Mouse (Mus musculus): ENCODE data around the gene Tango6.
A peak's percentile ranks its signal among the peaks of the same experiment; 100 is the strongest.
"Not testable (repeated sequence)": the region's sequence is repeated elsewhere in the genome, so short reads cannot be mapped to it uniquely, and the experiment has no call there.

The Tango6 gene

GRCm38 (mm10) chr8:106871931-106872371, 189.1 kb downstream of the Tango6 start:
- no peak for DNase-seq (ENCODE audit: low read depth, low spot score)

DNA sequence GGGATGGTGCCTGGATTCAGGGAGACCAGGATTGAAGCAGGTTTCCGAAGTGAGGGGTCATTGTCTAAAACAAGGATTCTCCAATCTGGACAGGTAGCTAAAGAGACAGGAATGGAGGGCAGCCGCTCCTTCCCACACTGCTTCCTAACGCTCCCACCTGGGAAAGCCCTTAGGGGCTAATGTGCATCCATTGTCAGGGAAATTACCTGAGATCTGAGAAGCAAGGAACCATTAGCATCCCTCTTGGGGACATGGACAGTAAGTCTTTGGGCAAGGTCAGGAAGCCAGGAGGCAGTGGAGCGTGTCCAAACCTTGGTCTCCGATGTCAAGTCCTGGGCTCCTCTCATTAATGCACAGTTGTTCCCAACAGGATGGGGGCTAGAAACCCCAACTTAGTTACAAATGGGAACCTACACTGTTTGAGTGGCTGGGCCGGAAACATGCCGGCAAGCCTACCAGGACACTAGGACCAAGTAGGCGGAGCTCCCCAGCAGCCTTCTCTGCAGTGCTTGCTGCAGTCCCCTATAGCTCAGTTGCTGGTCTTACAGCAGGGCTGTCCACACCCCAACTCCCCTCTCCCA, 189.7 kb downstream of the Tango6 start:
- DNase-seq (ENCODE audit: low read depth, low spot score) = no peak

DNA sequence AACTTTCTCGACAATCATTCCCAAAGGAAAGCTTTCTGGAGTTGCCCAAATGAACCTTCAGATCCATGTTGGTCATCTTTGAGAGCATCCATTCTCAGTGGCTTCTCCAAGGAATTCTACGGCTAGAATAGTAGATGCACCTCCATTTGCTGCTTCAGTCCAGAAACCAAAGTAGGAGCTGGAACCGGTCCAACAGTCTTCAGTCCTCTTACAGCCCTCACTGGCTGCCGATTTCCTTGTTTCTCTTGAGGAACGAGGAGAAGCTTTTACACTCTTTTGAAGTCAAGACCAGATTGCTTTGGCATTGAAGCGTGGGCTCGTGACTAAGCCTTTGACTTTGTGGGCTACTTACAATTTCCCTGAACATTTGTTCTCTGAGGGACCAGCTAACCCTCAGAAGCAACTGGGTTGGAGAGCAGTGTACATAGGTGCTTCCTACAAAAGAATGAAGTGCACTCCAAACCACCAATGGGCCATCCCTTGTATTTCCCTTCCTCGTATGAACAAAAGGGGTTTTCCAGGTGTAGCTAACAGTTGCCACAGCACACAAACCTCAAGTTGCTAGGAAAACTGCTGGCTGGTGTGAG, 197.3 kb downstream of the Tango6 start:
- no peak for DNase-seq (ENCODE audit: low read depth, low spot score)

DNA sequence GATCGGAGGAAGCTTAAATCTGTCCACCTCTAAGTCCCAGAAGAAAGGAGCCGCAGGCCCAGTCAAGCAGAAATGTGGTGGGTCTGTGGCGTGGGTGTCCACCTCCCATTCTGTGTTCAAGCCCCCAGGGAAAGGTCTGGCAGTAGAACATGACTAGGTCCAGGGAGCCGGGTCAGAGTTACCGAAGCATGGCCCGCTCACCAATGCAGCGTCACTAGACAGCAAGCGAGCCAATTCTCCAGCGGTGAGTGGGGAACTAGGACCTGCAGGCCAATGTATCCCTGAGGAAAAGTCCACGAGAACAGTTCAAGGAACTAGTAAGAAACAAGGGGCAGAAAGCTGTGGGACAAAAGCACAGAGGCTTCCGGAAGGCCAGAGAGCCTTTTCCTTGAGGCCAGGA, 201.2 kb downstream of the Tango6 start:
- not testable (repeated sequence) for DNase-seq (ENCODE audit: low read depth, low spot score)

DNA sequence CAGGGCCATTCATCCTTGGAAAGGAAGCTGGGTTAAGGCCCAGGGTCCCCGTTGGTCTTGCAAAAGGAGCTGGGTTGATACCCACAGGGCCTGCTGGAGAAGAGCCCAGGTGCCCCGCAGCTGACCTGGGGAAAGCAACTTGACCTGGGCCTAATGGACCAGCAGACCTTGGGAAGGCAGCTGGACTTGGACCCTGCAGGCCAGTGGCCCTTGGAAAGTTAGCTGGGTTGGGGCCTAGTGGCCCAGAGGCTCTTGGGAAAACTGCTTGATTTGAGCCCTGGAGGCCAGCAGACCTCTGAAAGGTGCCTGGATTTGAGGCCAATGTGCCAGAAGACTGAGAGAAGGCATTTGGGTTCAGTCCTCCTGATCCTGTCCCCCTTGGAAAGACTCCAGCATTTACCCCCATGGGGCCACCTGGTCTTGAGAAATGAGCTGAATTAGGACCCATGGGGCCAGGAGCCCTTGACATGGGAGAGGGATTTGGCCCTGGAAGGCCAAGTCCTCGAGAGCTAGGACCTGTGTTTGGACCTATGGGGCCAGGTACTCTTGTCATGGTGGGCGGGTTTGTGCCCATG, 202.0 kb downstream of the Tango6 start:
- DNase-seq (ENCODE audit: low read depth, low spot score) = not testable (repeated sequence)

DNA sequence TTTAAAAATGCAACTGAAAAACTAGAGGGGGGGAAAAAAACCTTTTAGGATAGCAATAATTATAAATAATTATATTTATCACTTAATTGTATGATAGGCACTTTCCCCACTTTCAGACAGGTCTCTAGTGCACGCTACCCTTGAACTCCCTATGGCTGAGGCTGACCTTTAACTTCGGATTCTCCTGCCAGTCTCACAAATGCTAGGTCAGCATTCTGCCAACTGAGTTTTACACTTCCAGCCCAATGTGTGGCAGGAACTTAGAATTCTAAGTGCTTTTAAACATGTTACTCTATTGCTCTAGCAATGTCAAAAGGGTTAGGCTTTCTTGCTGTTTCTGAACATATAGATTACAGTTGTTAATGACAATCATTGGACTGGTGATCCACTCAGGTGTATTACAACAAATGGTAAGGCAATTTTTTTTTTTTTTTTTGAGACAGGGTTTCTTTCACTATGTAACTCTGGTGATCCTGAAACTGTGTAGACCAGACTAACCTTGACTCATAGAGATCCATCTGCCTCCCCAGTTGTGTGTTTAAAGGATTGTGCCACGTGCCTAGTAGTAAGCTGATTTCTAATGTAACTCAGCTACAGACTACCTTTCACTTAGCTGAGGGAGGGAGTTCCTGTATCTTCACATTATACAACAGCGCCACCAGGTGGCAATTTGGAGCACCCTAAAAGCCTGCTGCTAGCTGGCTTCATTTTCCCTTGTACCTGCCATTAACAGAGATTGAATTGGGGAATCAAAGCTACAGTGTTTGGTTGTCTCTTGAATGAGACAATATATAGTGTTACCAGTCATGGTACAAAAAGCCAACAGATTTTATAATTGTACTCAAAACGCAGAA, 204.7 kb downstream of the Tango6 start:
- DNase-seq (ENCODE audit: low read depth, low spot score) = peak; percentile 92

- DNase-seq (ENCODE audit: low read depth, low spot score) = peak; percentile 27
Measured at GRCm38 (mm10) chr8:106888803-106889202, 205.9 kb downstream of the Tango6 start.

DNA sequence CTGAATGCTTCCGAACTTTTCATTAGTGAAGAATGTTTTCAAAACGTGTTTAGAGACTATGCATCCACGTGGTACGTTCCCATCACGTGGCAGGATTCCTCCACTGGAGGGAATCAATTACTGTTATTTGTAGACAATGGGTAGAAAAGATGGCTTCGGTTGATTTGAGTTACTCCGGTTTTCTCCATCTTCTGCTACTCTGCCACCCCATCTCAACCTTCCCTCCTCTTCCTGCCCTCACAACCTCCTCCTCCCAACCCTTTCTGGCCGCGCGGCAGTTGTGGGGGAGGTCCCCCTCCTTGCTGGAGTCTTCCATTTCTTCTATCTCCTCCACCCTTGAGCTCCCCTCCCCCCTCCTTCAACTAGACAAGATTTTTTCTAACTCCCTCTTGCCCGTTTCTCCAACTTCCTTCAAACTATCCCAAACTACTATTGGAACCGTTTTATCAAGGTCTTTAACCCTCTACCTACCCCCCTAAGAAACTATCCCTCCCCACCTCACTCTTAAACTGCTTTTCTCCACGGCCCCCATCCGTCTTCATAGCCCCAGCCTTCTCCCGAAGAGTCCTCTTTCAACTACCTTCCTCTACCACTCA, 209.4 kb downstream of the Tango6 start:
- peak; percentile 59 for DNase-seq (ENCODE audit: low read depth, low spot score)

DNA sequence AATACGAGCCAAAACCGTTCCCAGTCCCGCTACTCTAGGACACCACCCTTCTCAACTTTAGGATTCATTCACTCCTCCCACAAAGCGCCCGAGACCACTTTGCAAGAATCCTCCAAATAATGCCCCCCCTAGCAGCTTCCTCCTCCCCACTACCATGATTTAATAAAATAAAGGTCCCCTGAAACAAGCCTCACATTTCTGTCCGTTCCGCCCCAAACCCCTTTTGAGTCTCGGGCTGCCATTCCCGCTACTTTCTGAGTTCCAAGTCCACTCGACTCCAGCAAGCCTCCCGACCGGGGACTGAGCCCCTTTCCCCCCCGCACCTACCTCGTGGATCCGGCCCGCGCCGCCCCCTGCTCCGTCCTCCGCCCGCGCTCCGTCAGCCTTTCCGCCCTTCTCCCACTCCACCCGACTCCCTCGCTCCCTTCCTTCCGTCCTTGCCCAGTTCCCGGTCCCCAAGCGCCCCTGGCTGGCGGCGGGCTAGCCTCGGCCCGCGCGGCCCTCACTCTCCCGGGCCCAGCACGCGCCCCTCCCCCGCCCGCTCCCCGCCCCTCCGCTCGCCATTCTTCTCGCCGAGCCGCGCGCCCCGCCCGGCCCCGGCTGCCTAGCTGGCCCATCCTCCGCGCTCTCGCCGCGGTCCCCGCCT, 210.1 kb downstream of the Tango6 start:
- DNase-seq (ENCODE audit: low read depth, low spot score) = no peak

DNA sequence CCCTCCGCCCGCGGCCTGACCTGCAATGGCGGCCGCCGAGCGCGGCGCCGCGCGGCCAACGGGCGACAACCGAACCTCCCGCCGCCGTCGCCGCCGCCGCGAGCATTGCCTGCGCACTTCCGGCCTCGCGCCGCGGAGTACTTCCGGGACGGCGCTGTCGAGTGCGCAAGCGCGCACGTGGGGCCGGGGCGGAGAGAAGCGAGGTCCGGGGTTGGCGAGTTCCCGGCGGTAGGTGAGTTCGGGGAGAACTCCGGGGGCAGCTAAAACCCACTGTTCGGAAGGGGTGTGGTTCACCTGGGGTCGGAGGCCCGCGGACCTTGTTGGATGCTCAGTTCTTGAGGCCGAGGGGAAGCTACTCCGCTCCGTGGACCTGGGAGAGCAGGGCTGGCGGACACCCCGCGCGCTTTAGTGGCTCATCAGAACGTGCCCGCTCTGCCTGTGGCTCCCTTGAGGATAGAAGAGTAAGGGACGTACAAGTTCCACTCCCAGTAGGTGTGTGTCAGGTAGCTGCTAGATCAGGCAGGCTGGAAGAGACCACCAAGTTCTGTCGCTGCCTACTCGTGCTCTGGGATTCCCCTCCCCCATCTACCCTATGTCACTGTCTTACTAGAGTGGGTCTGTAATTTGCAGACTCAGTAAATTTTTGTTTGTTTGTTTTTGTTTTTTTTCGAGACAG, 210.8 kb downstream of the Tango6 start, which contains the start of gene Utp4:
TSS of gene Utp4 (plus strand) at position 156 of the 676 bp plus-strand sequence.
- peak; percentile 95 for DNase-seq (ENCODE audit: low read depth, low spot score)

GRCm38 (mm10) chr8:106899473-106899872, 216.6 kb downstream of the Tango6 start:
- no peak for DNase-seq (ENCODE audit: low read depth, low spot score)
